Comparison of ENCODE assay signal across 11 mouse cellular contexts in the genomic region with DNA sequence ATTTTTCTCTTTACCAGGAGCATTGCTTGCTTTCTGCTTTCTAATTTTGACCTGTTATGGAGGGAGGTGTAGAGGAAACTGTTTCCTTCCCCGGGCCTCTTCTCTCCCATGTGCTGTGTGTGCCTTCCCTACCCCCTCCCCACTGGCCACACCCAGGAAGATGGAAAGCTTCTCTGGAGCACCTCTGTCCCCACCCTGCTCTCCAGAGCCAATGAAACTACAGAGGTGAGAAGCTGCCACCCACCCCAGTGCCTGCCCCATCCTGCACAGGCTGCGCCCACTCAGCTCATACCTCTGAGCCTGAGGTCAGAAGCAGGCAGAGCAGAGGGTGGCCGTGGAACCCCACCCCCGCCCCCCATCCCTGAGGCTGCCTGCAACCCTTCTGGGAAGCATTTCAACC. TPM values are rescaled to one million over a fixed set of nuclear protein-coding genes. Genes with fewer than 3 reads are reported as not detected.
DNase-seq lines count a peak whose midpoint lies in the region; ATAC-seq and TF ChIP-seq lines count a peak whose summit lies in the region.
"Had no signal": no experiment of that assay in that cellular context is flagged by ENCODE, and none has a peak within 500 bp of the region (broad histone marks: within the 10 kb centered on the region; RNA-seq: fewer than 3 reads in every experiment).

No protein-coding gene starts in this region.

- H3K4me3 ChIP-seq in gastrocnemius, adult 2 months: peak overlapping the region; percentile 50
- peak overlapping the region; percentile 64 for H3K4me3 ChIP-seq in left cerebral cortex, adult 2 months
- no peak overlapping the region for H3K4me3 ChIP-seq in limb, embryonic 13.5 days
- H3K4me3 ChIP-seq in forebrain, embryonic 11.5 days (ENCODE audit: low read depth, low read length): no peak overlapping the region

- no peak overlapping the region for H3K9ac ChIP-seq in limb, embryonic 13.5 days
- H3K9ac ChIP-seq in forebrain, embryonic 11.5 days (ENCODE audit: low read length): no peak overlapping the region
- H3K9ac ChIP-seq: liver, embryonic 14.5 days had no signal

- H3K9me3 ChIP-seq in limb, embryonic 13.5 days: no peaks in the 10 kb centered on the region
- no peaks in the 10 kb centered on the region for H3K9me3 ChIP-seq in forebrain, embryonic 11.5 days (ENCODE audit: control insufficient read depth, low read length)

- TF ChIP-seq CTCF in gastrocnemius, adult 2 months (IDR thresholded peaks at IDR 0.05): no peak
- TF ChIP-seq CTCF in left cerebral cortex, adult 2 months (IDR thresholded peaks at IDR 0.05): no peak

- peak overlapping the region; percentile 63 for H3K27ac ChIP-seq in gastrocnemius, adult 2 months
- H3K27ac ChIP-seq in left cerebral cortex, adult 2 months: peak overlapping the region; percentile 99
- H3K27ac ChIP-seq in limb, embryonic 13.5 days: no peak overlapping the region
- H3K27ac ChIP-seq in forebrain, embryonic 11.5 days (ENCODE audit: low read depth, low read length): no peak overlapping the region
- H3K27ac ChIP-seq: liver, embryonic 14.5 days had no signal

- H3K36me3 ChIP-seq in limb, embryonic 13.5 days: no peaks in the 10 kb centered on the region
- no peaks in the 10 kb centered on the region for H3K36me3 ChIP-seq in forebrain, embryonic 11.5 days (ENCODE audit: control insufficient read depth, insufficient read depth, low read length)

- H3K4me2 ChIP-seq in limb, embryonic 13.5 days (replicated peaks): no peak overlapping the region
- no peak overlapping the region for H3K4me2 ChIP-seq in forebrain, embryonic 11.5 days (ENCODE audit: low read depth, low read length, severe bottlenecking)

- WGBS in limb, embryonic 13.5 days: 42% methylated on average over 4 of the region's 4 CpGs
- 58% methylated on average over 4 of the region's 4 CpGs for WGBS in forebrain, embryonic 11.5 days

- no peak for DNase-seq in gastrocnemius, adult 2 months
- no peak for DNase-seq in gastrocnemius, postnatal 10 days
- DNase-seq in left cerebral cortex, adult 2 months (ENCODE audit: extremely low spot score in 1 of 2, low spot score in 2 of 2): peak in 1 of 2 experiments; percentile 63
- no peak for DNase-seq in left cerebral cortex, postnatal 4 days
- DNase-seq in Muller cell, postnatal 12 days (ENCODE audit: inconsistent ontology term): peak; percentile 15
- DNase-seq in adrenal gland, postnatal 10 days: no peak
- no peak for DNase-seq in forebrain, embryonic 11.5 days (ENCODE audit: low spot score)
- DNase-seq: heart, postnatal 36 days had no signal

- peak; percentile 64; the same call in 1 of the 2 replicates for ATAC-seq in limb, embryonic 13.5 days (ENCODE audit: low FRiP score, low read depth)
- no peak for ATAC-seq in forebrain, embryonic 11.5 days (replicated peaks; ENCODE audit: low FRiP score)
- ATAC-seq: midbrain, embryonic 16.5 days had no signal

- no peaks in the 10 kb centered on the region for H3K27me3 ChIP-seq in limb, embryonic 13.5 days
- H3K27me3 ChIP-seq in forebrain, embryonic 11.5 days (ENCODE audit: control insufficient read depth, insufficient read depth, low read length): no peaks in the 10 kb centered on the region

- intact Hi-C loops in gastrocnemius, adult 2 months (cut with DNase I): loop anchor here (5.0 kb wide), 1 partner anchor 53 kb away; a partner anchor contains a TSS
- intact Hi-C loops in left cerebral cortex, adult 2 months (cut with DNase I): loop anchor here (5.0 kb wide), 1 partner anchor 338 kb away; a partner anchor contains a TSS
- intact Hi-C loops in left cerebral cortex, postnatal 4 days (cut with DNase I): loop anchor here (5.0 kb wide), 1 partner anchor 58 kb away; no protein-coding TSS in a partner anchor

- H3K4me1 ChIP-seq in limb, embryonic 13.5 days: peaks cover 7% of the 10 kb centered on the region; the same call in 1 of the 2 replicates
- no peaks in the 10 kb centered on the region for H3K4me1 ChIP-seq in forebrain, embryonic 11.5 days (replicated peaks; ENCODE audit: control insufficient read depth, insufficient read depth, low read length)

RNA-seq across cellular contexts. Expression of a gene that starts 33.4 kb away (rescaled TPM):
- 100 to 1,000 TPM in 1 of 2 experiments, 10 to 100 TPM in 1; 85.5 to 125 TPM for total RNA-seq in gastrocnemius, adult 2 months (2021)
- total RNA-seq in gastrocnemius, postnatal 10 days (2021): 10 to 100 TPM; 58.6 to 71.8 TPM
- 100 to 1,000 TPM; 207 to 234 TPM for total RNA-seq in left cerebral cortex, adult 2 months (2021)
- 100 to 1,000 TPM; 315 to 327 TPM for total RNA-seq in left cerebral cortex, postnatal 4 days (2021)
- 10.4 and 11.7 TPM in 2 replicates for polyA plus RNA-seq in limb, embryonic 13.5 days (2015; fragmentation: Nextera tagmentation; extraction: Ambion mirVana)
- 10 to 100 TPM; 28.3 to 38.3 TPM for total RNA-seq in adrenal gland, postnatal 10 days (2021)
- polyA plus RNA-seq in forebrain, embryonic 11.5 days (2014; fragmentation: Nextera tagmentation; extraction: Ambion mirVana): 15.8 and 17.6 TPM in 2 replicates

RNA-seq across cellular contexts. Expression of a gene that starts 51.0 kb away (rescaled TPM):
- total RNA-seq in gastrocnemius, adult 2 months (2021): 1 to 10 TPM; 5.2 TPM
- 10 to 100 TPM; 12.3 to 14.4 TPM for total RNA-seq in gastrocnemius, postnatal 10 days (2021)
- 100 to 1,000 TPM; 103 TPM for total RNA-seq in left cerebral cortex, adult 2 months (2021)
- 10 to 100 TPM; 13.8 to 14.2 TPM for total RNA-seq in left cerebral cortex, postnatal 4 days (2021)
- 0.29 and 1.1 TPM in 2 replicates for polyA plus RNA-seq in limb, embryonic 13.5 days (2015; fragmentation: Nextera tagmentation; extraction: Ambion mirVana)
- total RNA-seq in adrenal gland, postnatal 10 days (2021): 1 to 10 TPM; 8.6 to 9.9 TPM
- 0.25 and 0.29 TPM in 2 replicates for polyA plus RNA-seq in forebrain, embryonic 11.5 days (2014; fragmentation: Nextera tagmentation; extraction: Ambion mirVana)
- polyA plus RNA-seq: liver, embryonic 14.5 days had no signal

Comparison
In these comparisons a context has a peak if more than half of its experiments do, and no peak if none do; other contexts are left out.
1. RNA of a gene that starts 51.0 kb away (total RNA-seq): 103 TPM in left cerebral cortex, adult 2 months; 12.3 to 14.4 TPM in gastrocnemius, postnatal 10 days, 13.8 to 14.2 TPM in left cerebral cortex, postnatal 4 days, 8.6 to 9.9 TPM in adrenal gland, postnatal 10 days and 5.2 TPM in gastrocnemius, adult 2 months; every median in the first group is over 4 times any median in the second.
2. H3K27ac ChIP-seq: peak in gastrocnemius, adult 2 months (single experiment) and left cerebral cortex, adult 2 months (single experiment); none in limb, embryonic 13.5 days (single experiment) and forebrain, embryonic 11.5 days (single experiment).
3. H3K4me3 ChIP-seq: peak in gastrocnemius, adult 2 months (single experiment) and left cerebral cortex, adult 2 months (single experiment); none in limb, embryonic 13.5 days (single experiment) and forebrain, embryonic 11.5 days (single experiment).